In the genomic region with DNA sequence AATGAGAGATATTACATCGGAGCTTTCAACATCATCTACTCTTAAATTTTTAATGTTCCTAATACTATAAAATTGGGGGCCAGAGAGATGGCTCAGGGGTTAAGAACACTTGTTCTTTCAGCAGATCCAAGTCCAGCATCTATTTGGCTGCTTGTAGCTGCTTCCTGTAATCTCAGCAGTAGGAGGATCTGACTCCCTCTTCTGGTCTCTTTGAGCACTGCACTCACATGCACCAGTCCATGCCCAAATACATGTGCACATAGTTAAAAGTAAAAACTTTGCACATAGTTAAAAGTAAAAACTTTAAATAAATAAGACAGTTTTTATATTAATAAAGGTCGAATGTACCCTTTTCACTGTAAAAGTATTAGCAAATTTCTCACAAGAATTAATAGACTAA, we compare ENCODE assay signal across 12 mouse cellular contexts.
A peak's percentile ranks its signal among the peaks of the same experiment; 100 is the strongest.
DNase-seq lines count a peak whose midpoint lies in the region; ATAC-seq and TF ChIP-seq lines count a peak whose summit lies in the region.
"Had no signal": no experiment of that assay in that cellular context is flagged by ENCODE, and none has a peak within 500 bp of the region (broad histone marks: within the 10 kb centered on the region; RNA-seq: fewer than 3 reads in every experiment).

No protein-coding gene starts in this region.

- H3K4me2 ChIP-seq in intestine, postnatal 0 days (replicated peaks; ENCODE audit: low read depth): no peak overlapping the region
- no peak overlapping the region for H3K4me2 ChIP-seq in intestine, embryonic 16.5 days (ENCODE audit: low read depth, low read length)
- no peak overlapping the region for H3K4me2 ChIP-seq in liver, postnatal 0 days (ENCODE audit: low read depth, low read length)
- H3K4me2 ChIP-seq: embryonic facial prominence, embryonic 15.5 days; midbrain, embryonic 13.5 days had no signal

- H3K27me3 ChIP-seq in intestine, postnatal 0 days (replicated peaks; ENCODE audit: control insufficient read depth, insufficient read depth, low read length): no peaks in the 10 kb centered on the region
- H3K27me3 ChIP-seq in intestine, embryonic 16.5 days (replicated peaks; ENCODE audit: control insufficient read depth, insufficient read depth, low read length): no peaks in the 10 kb centered on the region
- H3K27me3 ChIP-seq in E14TG2a.4 (ENCODE audit: insufficient read depth, low read length): no peaks in the 10 kb centered on the region
- H3K27me3 ChIP-seq in liver, postnatal 0 days (ENCODE audit: insufficient read depth, low read length): no peaks in the 10 kb centered on the region
- H3K27me3 ChIP-seq: embryonic facial prominence, embryonic 15.5 days; midbrain, embryonic 13.5 days had no signal

- peak; percentile 19 for DNase-seq in NIH3T3 (ENCODE audit: low read depth)
- DNase-seq in liver, postnatal 0 days: no peak
- DNase-seq in left cerebral cortex, postnatal 25 days (ENCODE audit: low spot score in 2 of 2): no peak
- no peak for DNase-seq in yolk sac, embryonic 10.5 days (ENCODE audit: low spot score)
- DNase-seq in urinary bladder, postnatal 25 days (ENCODE audit: low spot score): no peak
- DNase-seq: adrenal gland, postnatal 25 days; left cerebral cortex, postnatal 4 days had no signal

- H3K27ac ChIP-seq in intestine, postnatal 0 days (ENCODE audit: low read depth, low read length): no peak overlapping the region
- no peak overlapping the region for H3K27ac ChIP-seq in intestine, embryonic 16.5 days (ENCODE audit: low read length)
- H3K27ac ChIP-seq in liver, postnatal 0 days (ENCODE audit: low read depth): no peak overlapping the region
- H3K27ac ChIP-seq: embryonic facial prominence, embryonic 15.5 days; midbrain, embryonic 13.5 days had no signal

- H3K9ac ChIP-seq in intestine, postnatal 0 days (ENCODE audit: low read depth, low read length): no peak overlapping the region
- no peak overlapping the region for H3K9ac ChIP-seq in intestine, embryonic 16.5 days (ENCODE audit: low read depth, low read length)
- H3K9ac ChIP-seq in liver, postnatal 0 days (replicated peaks): no peak overlapping the region
- H3K9ac ChIP-seq: embryonic facial prominence, embryonic 15.5 days; midbrain, embryonic 13.5 days had no signal

- no peak for TF ChIP-seq EP300 in liver, postnatal 0 days (IDR thresholded peaks at IDR 0.05; ENCODE audit: low read depth)

- no peaks in the 10 kb centered on the region for H3K4me1 ChIP-seq in intestine, postnatal 0 days (replicated peaks; ENCODE audit: control insufficient read depth, insufficient read depth, low read length)
- H3K4me1 ChIP-seq in intestine, embryonic 16.5 days (ENCODE audit: control insufficient read depth, insufficient read depth, low read length): no peaks in the 10 kb centered on the region
- H3K4me1 ChIP-seq in E14TG2a.4 (replicated peaks; ENCODE audit: low read depth, low read length): no peaks in the 10 kb centered on the region
- no peaks in the 10 kb centered on the region for H3K4me1 ChIP-seq in liver, postnatal 0 days (ENCODE audit: insufficient read depth)

- H3K36me3 ChIP-seq in intestine, postnatal 0 days (ENCODE audit: control insufficient read depth, insufficient read depth): no peaks in the 10 kb centered on the region
- no peaks in the 10 kb centered on the region for H3K36me3 ChIP-seq in intestine, embryonic 16.5 days (ENCODE audit: control insufficient read depth, insufficient read depth, low read length)
- no peaks in the 10 kb centered on the region for H3K36me3 ChIP-seq in E14TG2a.4 (ENCODE audit: insufficient read depth, low read length)
- no peaks in the 10 kb centered on the region for H3K36me3 ChIP-seq in liver, postnatal 0 days (replicated peaks; ENCODE audit: insufficient read depth, low read length)
- H3K36me3 ChIP-seq: embryonic facial prominence, embryonic 15.5 days; midbrain, embryonic 13.5 days had no signal

- ATAC-seq in intestine, postnatal 0 days: no peak
- no peak for ATAC-seq in intestine, embryonic 16.5 days
- no peak for ATAC-seq in liver, postnatal 0 days
- ATAC-seq: midbrain, embryonic 13.5 days had no signal

- WGBS in intestine, postnatal 0 days: 65% methylated on average over 2 of the region's 2 CpGs
- WGBS in intestine, embryonic 16.5 days: 63% methylated on average over 2 of the region's 2 CpGs
- 36% methylated on average over 2 of the region's 2 CpGs for WGBS in liver, postnatal 0 days (ENCODE audit: insufficient replicate concordance)

- TF ChIP-seq CTCF in intestine, postnatal 0 days (IDR thresholded peaks at IDR 0.05; ENCODE audit: low read depth): peak; percentile 50
- TF ChIP-seq CTCF in E14TG2a.4 (conservative IDR thresholded peaks at IDR 0.05; ENCODE audit: low read length): peak; percentile 81
- TF ChIP-seq CTCF in liver, postnatal 0 days (IDR thresholded peaks at IDR 0.05; ENCODE audit: low read depth): peak; percentile 49

- no peak overlapping the region for H3K4me3 ChIP-seq in intestine, postnatal 0 days (ENCODE audit: low read depth, low read length)
- no peak overlapping the region for H3K4me3 ChIP-seq in intestine, embryonic 16.5 days (ENCODE audit: low read length)
- no peak overlapping the region for H3K4me3 ChIP-seq in E14TG2a.4 (replicated peaks; ENCODE audit: low read length)
- H3K4me3 ChIP-seq in liver, postnatal 0 days (ENCODE audit: low read depth, low read length): no peak overlapping the region
- H3K4me3 ChIP-seq: embryonic facial prominence, embryonic 15.5 days; midbrain, embryonic 13.5 days had no signal

- no peaks in the 10 kb centered on the region for H3K9me3 ChIP-seq in intestine, postnatal 0 days (ENCODE audit: control insufficient read depth)
- no peaks in the 10 kb centered on the region for H3K9me3 ChIP-seq in intestine, embryonic 16.5 days (ENCODE audit: control insufficient read depth, low read length)
- H3K9me3 ChIP-seq in E14TG2a.4 (ENCODE audit: low read length): no peaks in the 10 kb centered on the region
- H3K9me3 ChIP-seq in liver, postnatal 0 days (ENCODE audit: low read length): no peaks in the 10 kb centered on the region
- H3K9me3 ChIP-seq: embryonic facial prominence, embryonic 15.5 days; midbrain, embryonic 13.5 days had no signal

- intact Hi-C loops in left cerebral cortex, postnatal 25 days (cut with DNase I): loop anchor here (2.0 to 10.0 kb wide), 2 partner anchors 17 to 569 kb away; no protein-coding TSS in a partner anchor
